Mouse (Mus musculus) left cerebral cortex, postnatal 25 days (tissue): ENCODE results near the gene Brf1. TPM values are rescaled to one million over a fixed set of nuclear protein-coding genes. Genes with fewer than 3 reads are reported as not detected.
A peak's percentile ranks its signal among the peaks of the same experiment; 100 is the strongest.

Experiments
- DNase-seq, 2 experiments: peaks; one replicate each; pipeline ENCODE4 v3.0.0; 2022; ENCODE audit warnings: low spot score in 2 of 2, mixed read lengths in 1 of 2
- intact Hi-C: fragments of 180-260 bp; cut with DNase I; formaldehyde crosslinking; loops from one replicate; pipeline ENCODE4 v1.15.1; 2025
- total RNA-seq, 2 experiments: library from RNA; stranded (reverse); gene quantifications; 2 replicates each; pipeline ENCODE4 v1.2.3; 2021

Brf1 gene
- total RNA-seq, 2 experiments from 2014 or later, result 45.0 to 50.4 TPM

DNA sequence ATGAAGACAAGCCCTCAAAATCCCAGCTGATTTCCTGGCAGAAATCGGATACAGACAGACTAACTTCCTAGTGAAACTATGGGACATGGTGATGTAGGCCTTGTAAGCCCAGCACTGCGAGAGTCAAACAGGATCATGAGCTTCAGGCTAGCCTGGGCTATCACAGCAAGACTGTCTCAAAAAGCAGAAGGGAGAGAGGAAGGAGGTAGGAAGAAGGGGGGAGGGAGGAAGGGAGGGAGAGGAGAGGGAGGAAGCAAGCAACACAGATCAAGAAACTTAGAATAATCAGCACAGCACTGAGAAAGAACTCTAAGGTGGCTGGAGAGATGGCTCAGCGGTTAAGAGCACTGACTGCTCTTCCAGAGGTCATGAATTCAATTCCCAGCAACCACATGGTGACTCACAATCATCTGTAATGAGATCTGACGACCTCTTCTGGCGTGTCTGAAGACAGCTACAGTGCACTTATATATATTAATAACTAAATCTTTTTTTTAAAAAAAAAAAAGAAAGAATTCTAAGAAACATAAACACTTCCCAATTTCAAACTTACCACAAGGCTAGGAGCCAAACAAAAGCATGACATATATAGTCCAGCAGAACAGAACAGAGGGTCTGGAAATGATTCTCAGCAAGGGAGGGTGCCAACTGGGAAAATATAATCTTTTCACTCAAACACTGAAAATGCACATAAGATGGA lies 9.6 kb downstream of the Brf1 start:
- intact Hi-C loops, result no loop called here

DNA sequence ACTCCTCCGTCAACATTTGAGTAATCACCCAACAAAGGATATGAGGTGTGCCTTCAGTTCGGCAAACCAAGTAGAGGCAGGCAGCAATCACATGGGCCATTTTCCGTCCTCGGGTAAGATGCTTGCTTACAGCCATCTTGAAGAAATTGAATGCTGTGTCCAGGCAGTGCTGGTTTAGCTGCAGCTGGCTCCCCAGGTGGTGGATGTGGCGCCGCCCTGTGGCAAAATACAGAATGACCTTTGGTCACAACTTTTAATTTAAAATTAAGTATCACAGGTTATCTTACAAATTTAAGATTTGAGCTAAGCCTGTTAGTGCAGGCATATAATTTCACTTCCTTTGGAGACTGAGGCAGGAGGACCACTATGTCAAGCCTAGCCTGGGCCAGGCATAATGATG lies 12.6 kb downstream of the Brf1 start:
- intact Hi-C loops, result no loop called here
- DNase-seq, result no peak

More for the DNA sequence above, 9.6 kb downstream of the Brf1 start:
- DNase-seq, result no peak

DNA sequence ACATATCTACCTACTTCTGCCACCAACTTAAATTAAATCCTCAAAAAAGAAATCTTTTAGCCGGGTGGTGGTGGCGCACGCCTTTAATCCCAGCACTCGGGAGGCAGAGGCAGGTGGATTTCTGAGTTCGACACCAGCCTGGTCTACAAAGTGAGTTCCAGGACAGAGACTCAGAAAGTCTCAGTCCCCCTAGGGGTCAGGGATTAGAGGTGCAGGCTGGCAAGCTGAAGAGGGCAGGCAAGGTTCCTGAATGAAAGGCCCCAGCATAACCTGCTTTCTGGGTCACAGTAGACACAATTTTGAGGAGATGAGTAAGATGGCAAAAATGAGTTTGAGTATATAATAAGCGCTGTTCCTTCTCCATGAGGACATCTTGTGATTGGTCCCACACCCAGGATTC lies 15.2 kb downstream of the Brf1 start:
- intact Hi-C loops, result no loop called here
- no peak for DNase-seq

DNA sequence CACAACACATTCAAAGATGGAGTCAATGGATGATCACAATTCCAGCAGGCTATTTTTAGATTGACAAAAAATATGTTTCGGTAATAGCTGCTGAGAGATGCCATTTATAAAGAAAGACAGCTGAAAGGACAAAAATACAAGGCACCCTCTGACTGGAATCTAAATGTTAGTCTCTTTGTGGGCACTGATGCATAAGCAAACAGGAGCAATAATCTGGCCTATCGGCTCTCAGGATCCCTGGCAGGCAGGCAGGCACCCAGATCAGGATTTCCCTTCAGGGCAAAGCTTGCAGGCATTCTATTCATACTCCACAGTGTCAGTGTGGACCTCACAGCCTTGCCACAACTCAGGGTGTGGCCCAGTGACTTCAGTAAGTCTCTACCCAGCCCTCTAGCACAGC lies 18.5 kb downstream of the Brf1 start:
- intact Hi-C loops, result no loop called here
- peak in 1 of 2 experiments; percentile 24 for DNase-seq

DNA sequence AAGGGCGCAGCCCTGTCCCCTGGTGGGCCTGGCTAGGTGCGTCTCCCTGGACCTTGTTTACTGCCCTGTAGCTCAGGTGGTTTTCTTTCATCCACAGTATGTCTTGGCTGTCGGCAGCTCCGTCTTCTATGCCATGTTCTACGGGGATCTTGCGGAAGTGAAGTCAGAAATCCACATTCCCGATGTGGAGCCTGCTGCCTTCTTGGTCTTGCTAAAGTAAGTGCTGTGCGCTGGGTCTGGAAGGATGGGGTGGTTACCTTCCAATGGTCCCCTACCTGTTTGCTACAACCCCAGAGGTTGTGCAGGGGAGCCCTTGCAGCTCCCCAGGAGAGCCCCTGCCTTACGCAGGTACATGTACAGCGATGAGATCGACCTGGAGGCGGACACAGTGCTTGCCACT lies 23.3 kb downstream of the Brf1 start:
- intact Hi-C loops, result no loop called here

DNA sequence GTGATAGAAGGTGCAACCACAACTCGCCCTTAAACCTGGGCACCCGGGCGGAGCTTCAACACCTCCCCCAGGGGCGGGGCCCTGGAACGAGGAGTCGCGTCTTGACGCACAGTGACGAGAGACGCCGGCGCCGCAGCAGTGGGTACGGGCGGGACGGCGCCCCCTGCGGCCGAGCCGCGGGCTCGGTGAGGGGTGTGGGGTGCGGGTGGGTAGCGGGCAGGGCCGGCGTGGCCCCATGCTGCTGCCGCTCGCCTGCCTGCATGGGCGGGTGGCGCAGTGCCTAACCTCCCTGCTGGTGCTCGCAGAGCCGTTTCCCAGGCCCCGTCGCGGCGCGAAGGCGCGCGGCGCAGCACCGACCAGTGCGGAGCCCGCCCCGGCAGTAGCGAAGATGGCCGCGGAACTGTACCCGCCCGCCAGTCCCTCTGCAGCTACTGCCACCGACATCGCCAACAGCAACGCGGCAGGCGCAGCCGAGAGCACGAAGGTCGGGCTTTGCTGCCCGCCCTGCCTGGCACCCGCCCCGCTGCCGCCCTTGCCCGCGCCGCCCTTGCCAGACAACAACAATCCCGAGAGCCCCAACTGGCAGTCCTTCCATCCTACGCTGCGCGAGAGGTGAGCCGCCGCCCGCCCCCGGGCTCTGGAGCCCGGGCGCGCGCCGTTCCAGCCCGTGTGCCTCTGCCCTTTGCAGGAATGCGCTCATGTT lies 24.0 kb downstream of the Brf1 start, which contains the start of gene Btbd6:
Gene Btbd6, plus strand, starts transcription at position 112 of the 703 bp plus-strand sequence.
- DNase-seq, result peak; percentile 91 to 94
- intact Hi-C loops, result no loop called here

More for the DNA sequence above, 23.3 kb downstream of the Brf1 start:
- DNase-seq, result peak; percentile 39 to 54

DNA sequence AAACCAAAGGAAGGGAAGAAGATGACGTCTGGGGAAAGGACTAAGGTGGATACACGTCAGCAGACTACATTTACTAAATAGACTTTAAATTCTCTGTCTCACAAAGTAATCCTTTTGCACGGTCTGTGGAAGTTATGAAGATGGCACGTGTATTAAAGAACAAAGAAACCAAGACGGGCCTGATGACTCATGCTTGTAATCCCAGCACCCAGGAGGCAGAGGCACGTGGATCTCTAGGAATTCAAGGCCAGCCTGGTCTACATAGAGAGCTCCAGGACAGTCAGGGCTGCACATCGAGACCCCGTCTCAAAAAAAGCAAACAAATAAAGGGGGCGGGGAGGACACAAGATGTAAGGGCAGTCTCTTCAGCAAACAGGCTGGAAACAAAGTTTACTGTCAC lies 25.8 kb downstream of the Brf1 start:
- intact Hi-C loops, result no loop called here
- DNase-seq, result no peak

DNA sequence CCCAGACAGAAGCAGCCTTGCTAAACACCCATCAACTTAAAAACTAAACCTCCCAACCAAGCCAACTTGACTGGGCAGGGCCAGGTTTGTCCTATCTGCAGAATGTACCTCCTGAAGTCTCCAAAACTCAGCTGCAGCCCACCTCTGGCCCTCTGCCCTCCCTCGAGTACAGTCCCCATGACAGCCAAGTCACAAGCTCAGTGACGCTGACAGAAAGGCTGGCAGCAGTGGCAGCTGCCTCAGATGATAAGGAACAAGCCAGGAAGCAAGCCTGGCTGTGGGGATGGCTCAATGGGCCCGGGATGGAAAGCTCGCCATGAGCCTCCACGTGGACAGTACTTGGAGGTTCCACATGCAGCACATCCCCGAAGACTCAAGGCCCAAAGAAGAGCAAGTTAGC lies 30.9 kb downstream of the Brf1 start:
- DNase-seq, result no peak
- intact Hi-C loops, result no loop called here

DNA sequence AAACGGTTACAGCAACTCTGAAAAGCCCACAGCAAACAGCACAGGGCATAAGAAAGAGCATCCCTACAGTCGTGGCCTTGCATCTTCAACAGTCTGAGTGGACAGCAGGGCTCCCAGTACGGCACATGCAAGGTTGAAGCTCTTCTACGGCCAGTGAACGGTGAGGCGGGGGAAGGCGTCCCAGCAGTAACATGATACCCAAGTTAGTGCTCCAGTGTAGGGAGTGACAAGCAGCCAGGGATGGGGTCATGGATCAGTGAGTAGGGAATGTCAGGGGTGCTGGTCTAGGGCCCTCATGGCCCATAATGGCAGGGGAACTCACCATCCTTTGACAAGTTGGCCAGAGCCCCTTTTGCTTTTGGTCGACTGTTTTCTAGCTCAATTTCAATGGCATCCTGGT lies 31.6 kb downstream of the Brf1 start:
- intact Hi-C loops, result no loop called here
- no peak for DNase-seq

DNA sequence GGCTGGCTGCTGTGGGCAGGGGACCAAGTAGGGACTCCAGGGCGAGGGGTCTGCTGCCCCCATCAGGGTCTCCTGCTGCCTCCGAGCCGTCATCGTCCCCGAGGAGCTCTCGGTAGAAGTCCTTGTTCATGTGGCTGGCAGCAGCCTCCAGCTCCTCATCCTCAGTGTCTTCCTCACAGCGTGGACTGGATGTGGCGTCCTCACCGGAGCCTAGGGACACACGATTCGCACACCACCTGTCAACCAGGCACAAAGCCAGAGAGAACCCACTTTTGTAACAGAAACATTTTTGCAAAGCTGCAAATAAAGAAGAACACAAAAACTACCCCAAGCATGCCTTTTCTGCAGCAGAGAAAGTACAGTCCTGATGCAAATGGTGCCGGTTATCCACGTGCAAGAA lies 34.7 kb downstream of the Brf1 start:
- intact Hi-C loops, result no loop called here
- DNase-seq, result no peak

DNA sequence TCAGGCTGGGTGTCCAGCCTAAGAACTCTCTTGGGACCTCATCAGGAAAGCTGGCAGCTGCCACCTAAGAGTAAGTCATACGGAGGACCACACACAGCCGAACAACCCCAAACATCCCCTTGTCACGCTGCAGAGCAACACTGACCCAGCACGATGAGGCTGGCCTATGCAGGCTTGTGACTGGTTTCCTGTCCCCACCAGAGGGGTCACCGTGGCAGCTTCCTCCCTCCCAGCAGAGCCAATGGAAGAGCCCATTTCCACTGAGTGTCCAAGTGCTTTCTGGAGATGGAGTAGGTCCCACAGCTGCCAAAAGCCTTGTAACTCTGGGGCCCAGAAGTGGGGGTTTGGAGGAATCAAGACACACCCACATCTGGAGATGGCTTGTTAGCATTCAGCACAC lies 38.6 kb downstream of the Brf1 start:
- DNase-seq, result no peak
- intact Hi-C loops, result no loop called here

DNA sequence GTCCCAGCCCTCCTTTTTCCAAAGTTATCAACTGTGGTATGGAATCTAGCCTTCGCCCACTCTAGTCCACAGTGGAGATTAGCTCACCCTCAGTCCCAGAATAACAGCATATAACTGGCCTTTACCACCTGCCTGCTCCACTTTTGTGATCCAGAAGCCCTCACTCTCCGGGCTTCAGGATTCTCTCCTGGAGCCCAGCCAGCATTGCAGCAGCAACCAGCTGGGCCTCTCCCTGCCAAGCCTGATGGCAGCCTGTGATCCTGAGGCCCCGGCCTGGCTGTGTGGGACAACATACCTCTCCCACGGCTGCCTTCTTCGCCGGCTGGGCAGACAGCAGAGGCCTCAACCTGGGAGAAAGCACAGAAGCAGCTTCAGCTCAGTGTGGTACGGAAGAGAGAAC lies 39.1 kb downstream of the Brf1 start:
- DNase-seq, result no peak
- intact Hi-C loops, result no loop called here

DNA sequence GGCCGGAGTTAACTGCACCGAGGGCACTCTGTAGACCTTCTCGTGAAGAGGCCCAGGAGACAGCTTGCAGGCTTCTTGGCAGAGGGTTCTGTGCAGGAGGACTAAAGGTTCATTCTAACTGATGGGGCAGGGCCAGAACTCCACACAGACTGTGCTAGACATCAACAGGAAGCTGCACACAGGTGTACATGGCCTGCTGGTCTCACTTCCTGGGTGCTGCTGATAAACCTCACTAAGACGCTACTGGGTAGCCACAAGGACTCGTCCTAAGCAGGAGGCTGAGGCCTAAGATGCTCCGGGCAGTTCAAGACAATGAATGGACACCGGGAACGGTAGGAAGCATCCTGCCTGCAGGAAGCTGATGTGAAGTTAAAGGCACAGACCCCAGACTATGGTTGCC lies 41.1 kb downstream of the Brf1 start:
- intact Hi-C loops, result loop anchor here (5.0 kb wide), 1 partner anchor 82 kb away; no protein-coding TSS in a partner anchor
- DNase-seq, result no peak

DNA sequence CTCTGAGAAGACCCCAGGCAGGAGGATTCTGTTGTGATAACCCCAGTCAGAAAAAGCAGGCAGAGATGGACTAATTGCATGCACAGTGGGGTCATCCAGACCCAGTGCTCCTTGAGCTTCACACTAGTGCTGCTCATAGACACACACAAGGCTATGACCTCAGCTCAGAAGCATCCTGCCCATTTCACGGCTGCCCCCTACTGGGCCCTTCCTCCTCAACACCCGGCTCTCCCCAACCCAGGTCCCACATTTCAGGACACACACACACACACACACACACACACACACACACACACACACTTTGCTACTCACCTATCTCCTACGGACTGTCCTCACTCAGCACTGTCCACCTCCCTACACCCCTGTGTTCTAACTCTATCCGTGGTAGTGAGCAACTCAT lies 42.2 kb downstream of the Brf1 start:
- intact Hi-C loops, result loop anchor here (5.0 kb wide), 1 partner anchor 81 kb away; no protein-coding TSS in a partner anchor
- DNase-seq, result no peak

DNA sequence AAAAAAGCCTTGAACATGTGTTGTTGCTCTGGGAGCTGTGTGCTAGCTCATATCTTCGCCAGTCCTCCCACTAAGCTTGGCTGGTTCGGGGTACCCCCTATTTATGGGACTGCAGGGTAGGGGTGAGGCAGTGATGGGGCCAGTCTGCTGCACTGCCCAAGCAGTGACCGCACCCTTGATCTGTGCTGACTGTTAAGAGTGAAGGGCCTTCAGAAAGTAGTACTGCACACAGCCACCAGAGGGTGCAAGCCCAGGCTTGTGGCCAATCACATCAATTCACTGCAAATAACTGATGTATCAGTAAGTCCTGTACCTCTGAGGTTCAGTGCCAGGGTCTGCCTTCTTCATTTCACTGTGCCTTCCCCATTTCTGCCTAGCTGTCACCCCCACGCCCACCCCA lies 44.7 kb downstream of the Brf1 start:
- peak; percentile 68 to 77 for DNase-seq
- intact Hi-C loops, result loop anchor here (5.0 kb wide), 1 partner anchor 78 kb away; no protein-coding TSS in a partner anchor

DNA sequence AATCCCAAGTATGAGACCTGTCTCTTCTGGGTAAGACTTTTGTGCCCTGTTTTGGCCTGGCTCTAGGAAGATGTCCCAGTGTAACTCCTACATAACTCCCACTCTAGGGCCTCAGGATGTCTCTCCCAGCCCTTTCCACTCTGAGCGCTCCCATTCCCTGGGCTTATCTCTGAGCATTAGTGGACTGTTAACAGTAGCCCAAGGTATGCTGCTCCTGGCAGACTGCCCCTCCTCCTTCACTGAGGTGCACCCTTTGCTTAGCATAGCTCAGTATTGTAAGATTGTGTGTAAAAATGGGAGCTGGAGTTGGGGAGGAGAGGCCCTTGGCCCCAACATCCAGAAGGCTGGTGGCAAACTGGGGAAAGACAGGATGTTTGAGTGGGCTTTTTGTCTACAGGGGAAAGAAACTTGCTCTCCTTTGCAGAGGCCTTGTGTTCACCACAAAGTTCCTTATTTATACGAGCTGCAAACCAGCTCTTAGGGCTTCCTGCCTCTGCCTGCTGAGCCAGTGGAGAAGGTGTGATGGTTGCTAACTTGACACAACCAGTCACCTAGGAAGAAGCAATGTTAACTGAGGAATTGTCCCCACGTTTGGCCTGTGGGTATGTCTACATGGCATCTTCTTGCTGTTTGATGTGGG lies 47.5 kb downstream of the Brf1 start:
- no peak for DNase-seq
- intact Hi-C loops, result no loop called here

DNA sequence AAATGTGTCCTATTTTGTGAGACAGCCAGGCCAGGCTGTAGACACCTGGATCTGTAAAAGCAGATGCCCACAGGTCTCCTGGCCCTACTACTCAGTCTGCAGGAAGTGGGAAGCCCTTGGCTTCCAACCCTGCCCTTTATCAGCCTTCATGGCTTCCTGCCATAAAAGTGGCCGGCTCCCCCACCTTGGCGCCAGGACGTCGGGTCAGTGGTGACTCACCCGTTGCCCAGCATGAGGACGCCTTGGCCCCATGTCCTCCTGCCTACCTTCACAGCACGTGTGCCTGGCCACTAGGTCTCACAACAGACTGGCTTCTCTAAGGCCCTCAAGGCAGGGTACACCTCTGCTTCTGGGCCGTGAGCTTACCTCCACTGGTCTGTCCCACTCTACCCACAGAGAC lies 48.1 kb downstream of the Brf1 start:
- intact Hi-C loops, result no loop called here
- DNase-seq, result no peak

DNA sequence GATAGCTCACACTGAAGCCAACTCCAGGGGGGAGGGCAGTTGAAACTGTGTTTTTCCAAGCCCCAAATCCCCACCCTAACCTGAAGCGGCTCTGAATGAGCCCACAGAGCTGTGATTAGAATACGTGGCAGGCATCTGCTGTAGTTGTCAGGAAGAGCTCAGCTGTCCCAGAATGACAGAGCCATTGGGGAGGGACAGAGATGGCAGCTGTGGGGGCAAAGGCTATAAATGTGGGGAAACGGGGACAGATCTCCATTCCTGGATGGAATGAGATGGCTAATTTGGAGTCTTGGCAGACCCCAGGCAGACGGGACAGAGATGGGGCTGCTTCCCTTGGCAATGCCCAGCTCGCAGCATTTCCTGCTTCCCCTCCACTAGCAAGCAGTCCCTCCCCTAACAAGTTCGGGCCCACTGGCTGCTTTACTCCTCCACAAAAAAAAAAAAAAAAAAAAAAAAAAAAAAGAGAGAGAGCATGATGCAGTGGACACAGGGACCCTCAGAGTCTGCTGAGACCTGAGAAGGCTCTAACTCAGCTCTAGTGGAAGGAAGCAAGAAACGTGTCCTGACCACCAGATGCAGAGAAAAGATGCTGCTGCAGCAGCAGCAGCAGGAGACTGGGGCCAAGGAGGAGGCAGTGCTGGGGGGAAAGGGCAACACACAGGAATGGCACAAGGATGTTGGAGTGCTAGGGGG lies 49.2 kb downstream of the Brf1 start:
- DNase-seq, result no peak
- intact Hi-C loops, result no loop called here

DNA sequence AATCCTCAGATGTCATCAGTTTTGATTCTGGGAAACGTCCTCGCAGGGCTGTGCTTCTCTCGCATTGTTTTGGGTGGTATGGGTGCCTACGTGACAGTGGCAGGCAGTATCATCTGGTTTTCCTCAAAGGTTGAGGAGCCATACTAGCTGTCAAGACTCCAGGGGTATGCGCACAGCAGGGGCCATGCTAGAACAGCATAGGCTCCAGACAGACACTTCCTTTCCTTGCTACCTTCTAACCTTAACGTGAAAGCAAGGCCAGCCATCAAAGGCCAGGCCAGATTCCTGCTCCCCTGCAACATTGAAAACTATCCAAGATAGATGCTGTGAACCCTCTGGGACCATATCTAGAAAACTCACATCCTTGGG lies 49.8 kb downstream of the Brf1 start:
- intact Hi-C loops, result no loop called here
- DNase-seq, result no peak

DNA sequence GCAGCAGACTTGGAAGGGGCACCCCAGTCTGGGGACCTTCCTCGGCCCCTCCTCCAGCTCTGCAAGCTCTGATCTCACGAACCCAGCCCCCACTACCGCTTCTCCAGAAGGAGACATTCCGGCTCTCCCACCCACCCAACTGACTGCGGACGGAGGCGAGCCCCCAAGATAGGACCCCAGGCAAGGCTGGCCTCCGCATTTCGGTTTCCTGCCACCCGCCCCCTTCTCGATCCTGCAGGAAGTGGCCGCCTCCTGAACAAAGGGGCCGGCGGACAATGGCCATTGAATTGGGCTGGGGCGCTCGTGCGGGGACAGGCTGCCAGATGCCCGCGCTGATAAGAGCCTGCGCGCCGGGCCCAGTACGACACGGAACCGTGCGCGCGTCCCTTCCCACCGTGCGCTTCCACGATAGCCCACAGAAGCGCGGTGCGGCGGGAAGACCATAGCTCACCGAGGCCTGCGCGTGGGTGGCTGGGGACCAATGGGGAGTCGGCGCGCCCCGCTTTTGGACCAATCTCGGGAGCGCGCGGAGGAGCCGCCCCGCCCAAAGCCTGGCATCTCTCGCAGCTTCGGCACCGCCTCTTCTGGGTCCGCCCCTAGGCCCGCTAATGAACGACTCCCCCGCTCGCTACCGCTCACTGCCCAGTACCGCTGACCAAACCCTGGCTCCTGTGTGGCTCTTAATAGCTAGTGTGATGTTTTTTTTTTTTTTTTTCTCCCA lies 50.3 kb downstream of the Brf1 start:
- intact Hi-C loops, result no loop called here
- DNase-seq, result peak; percentile 94 to 96
